Mouse (Mus musculus) heart, embryonic 15.5 days (tissue): ENCODE measurements around the gene A730009L09Rik. TPM values are rescaled to one million over a fixed set of nuclear protein-coding genes. Genes with fewer than 3 reads are reported as not detected.

Source experiments
- ATAC-seq: fragments of 200-750 bp; cut with Nextera tagmentation; replicated peaks from 2 replicates; pipeline ENCODE4 v1.8.0; 2017; ENCODE audit warnings: low read depth, moderate TSS enrichment; ENCODE audit not compliant: insufficient number of reproducible peaks, insufficient read depth, low FRiP score
- H3K27ac ChIP-seq: fragments of 300-500 bp; sonication (generic); 2 replicates; pipeline ENCODE4 v1.5.1; 2015; ENCODE audit warnings: mild to moderate bottlenecking, inconsistent platforms
- H3K27me3 ChIP-seq: fragments of 300-500 bp; sonication (generic); 2 replicates; pipeline ENCODE4 v1.6.1; 2015; ENCODE audit warnings: inconsistent platforms
- H3K36me3 ChIP-seq: fragments of 300-500 bp; sonication (generic); 2 replicates; pipeline ENCODE4 v1.6.1; 2015; ENCODE audit warnings: mild to moderate bottlenecking, inconsistent platforms
- H3K4me1 ChIP-seq: fragments of 300-500 bp; sonication (generic); replicated peaks from 2 replicates; pipeline ENCODE4 v1.6.1; 2015; ENCODE audit warnings: inconsistent platforms
- H3K4me2 ChIP-seq: fragments of 300-500 bp; sonication (generic); 2 replicates; pipeline ENCODE4 v1.6.1; 2015; ENCODE audit warnings: inconsistent platforms, mild to moderate bottlenecking, moderate library complexity
- H3K4me3 ChIP-seq: fragments of 300-500 bp; sonication (generic); 2 replicates; pipeline ENCODE4 v1.5.1; 2015; ENCODE audit warnings: mild to moderate bottlenecking, inconsistent platforms
- H3K9ac ChIP-seq: fragments of 300-500 bp; sonication (generic); 2 replicates; pipeline ENCODE4 v1.6.1; 2015; ENCODE audit warnings: mild to moderate bottlenecking, inconsistent platforms
- H3K9me3 ChIP-seq: fragments of 300-500 bp; sonication (generic); replicated peaks from 2 replicates; pipeline ENCODE4 v1.6.1; 2016; ENCODE audit warnings: inconsistent platforms
- WGBS: fragments of 180-500 bp; shearing (Covaris S2); methylation state at CpG from one replicate; pipeline ENCODE4 v1.1.7; 2015; ENCODE audit warnings: mixed read lengths; 5-methylcytosine and 5-hydroxymethylcytosine counted together
- polyA plus RNA-seq: library from polyadenylated mRNA; unstranded; fragments of >200 nt; fragmentation: Nextera tagmentation; extraction: Ambion mirVana; gene quantifications from 2 replicates; pipeline ENCODE4 v1.2.1, GENCODE M21; 2015

Gene A730009L09Rik
- polyA plus RNA-seq, 1 experiment from 2014 or later = not detected

GRCm38 (mm10) chr16:84507681-84508080 is 7.2 kb upstream of the A730009L09Rik start:
- ATAC-seq = no peak
- H3K27me3 ChIP-seq = no peaks in the 10 kb centered on the region
- 52% methylated on average over 4 of the region's 4 CpGs for WGBS
- H3K4me1 ChIP-seq = no peaks in the 10 kb centered on the region
- no peak overlapping the region for H3K4me3 ChIP-seq
- no peak overlapping the region for H3K4me2 ChIP-seq
- H3K36me3 ChIP-seq = no peaks in the 10 kb centered on the region
- H3K9ac ChIP-seq = no peak overlapping the region
- H3K27ac ChIP-seq = no peak overlapping the region
- H3K9me3 ChIP-seq = no peaks in the 10 kb centered on the region

GRCm38 (mm10) chr16:84521975-84522635 is 7.2 kb downstream of the A730009L09Rik start:
- Histone ChIP-seq H3K4me3 (no peak overlapping the region), H3K27ac (no peak overlapping the region), H3K36me3 (no peaks in the 10 kb centered on the region), H3K9me3 (no peaks in the 10 kb centered on the region), H3K4me1 (no peaks in the 10 kb centered on the region), H3K27me3 (no peaks in the 10 kb centered on the region), H3K4me2 (no peak overlapping the region), H3K9ac (no peak overlapping the region)
- 78% methylated on average over 11 of the region's 11 CpGs for WGBS
- ATAC-seq = no peak

DNA sequence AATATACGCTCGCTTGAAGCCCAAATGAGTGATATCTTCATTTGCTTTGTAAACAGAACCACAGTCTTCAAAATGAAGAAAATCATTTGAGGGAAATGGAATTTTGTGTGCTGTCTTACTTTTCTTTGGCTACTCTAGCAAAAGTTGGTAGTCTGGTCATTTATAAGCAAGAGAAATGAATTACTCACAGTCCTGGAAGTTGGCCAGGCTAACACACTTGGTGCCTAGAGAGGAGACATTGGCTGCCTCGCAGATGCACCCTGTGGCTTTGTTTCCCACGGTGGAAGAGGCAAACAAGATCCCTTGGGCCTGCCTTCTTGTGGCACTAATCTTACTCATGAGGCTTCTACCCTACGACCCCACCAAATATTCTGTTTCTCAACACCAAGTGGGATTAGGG is 8.1 kb downstream of the A730009L09Rik start:
- Histone ChIP-seq H3K4me2 (no peak overlapping the region), H3K9ac (no peak overlapping the region), H3K27ac (no peak overlapping the region), H3K9me3 (no peaks in the 10 kb centered on the region), H3K27me3 (no peaks in the 10 kb centered on the region), H3K36me3 (no peaks in the 10 kb centered on the region), H3K4me1 (no peaks in the 10 kb centered on the region), H3K4me3 (no peak overlapping the region)
- no peak for ATAC-seq
- WGBS = 71% methylated on average over 5 of the region's 5 CpGs

DNA sequence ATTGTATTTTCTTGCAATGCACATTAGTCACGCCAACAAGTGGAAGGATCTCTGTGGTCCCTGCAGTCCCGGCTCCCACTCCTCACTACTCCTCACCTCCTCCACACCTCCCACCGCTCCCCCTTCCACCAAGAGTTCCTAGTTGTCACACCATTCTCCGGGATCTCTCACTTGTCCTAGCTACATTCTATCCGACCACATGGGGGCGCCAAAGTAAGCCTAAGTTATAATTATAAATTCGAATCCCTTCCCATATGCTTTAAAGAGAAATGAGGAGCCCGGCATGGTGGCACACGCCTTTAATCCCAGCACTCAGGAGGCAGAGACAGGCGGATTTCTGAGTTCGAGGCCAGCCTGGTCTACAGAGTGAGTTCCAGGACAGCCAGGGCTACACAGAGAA is 12.5 kb downstream of the A730009L09Rik start:
- Histone ChIP-seq H3K4me3 (no peak overlapping the region), H3K4me1 (no peaks in the 10 kb centered on the region), H3K9ac (no peak overlapping the region), H3K9me3 (no peaks in the 10 kb centered on the region), H3K36me3 (no peaks in the 10 kb centered on the region), H3K4me2 (no peak overlapping the region), H3K27ac (no peak overlapping the region), H3K27me3 (no peaks in the 10 kb centered on the region)
- WGBS = 53% methylated on average over 11 of the region's 11 CpGs
- ATAC-seq = no peak

GRCm38 (mm10) chr16:84532803-84533202 is 17.9 kb downstream of the A730009L09Rik start:
- Histone ChIP-seq H3K4me1 (no peaks in the 10 kb centered on the region), H3K9ac (no peak overlapping the region), H3K36me3 (no peaks in the 10 kb centered on the region), H3K9me3 (no peaks in the 10 kb centered on the region), H3K4me3 (no peak overlapping the region), H3K4me2 (no peak overlapping the region), H3K27me3 (no peaks in the 10 kb centered on the region), H3K27ac (no peak overlapping the region)
- ATAC-seq = no peak
- 78% methylated on average over 3 of the region's 3 CpGs for WGBS

DNA sequence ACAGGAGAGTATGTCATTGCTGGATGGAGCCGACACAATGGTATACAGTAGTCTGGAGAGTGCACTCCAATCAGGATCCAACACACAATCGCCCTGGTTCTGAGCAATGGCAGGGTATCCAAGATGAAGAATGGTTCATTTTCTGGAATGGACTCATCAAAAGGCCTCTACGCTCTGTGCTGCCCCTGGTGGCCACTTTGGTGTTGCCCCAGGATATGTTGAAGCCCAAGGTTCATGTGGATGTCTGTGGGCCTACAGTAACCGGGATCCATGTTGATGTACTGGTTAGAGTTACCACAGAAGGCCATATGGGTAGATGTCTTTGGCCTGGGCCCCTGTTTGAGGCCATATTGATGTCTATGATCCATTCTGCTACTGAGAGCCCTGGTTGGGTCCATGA is 31.1 kb downstream of the A730009L09Rik start:
- Histone ChIP-seq H3K9ac (no peak overlapping the region), H3K36me3 (no peaks in the 10 kb centered on the region), H3K27ac (no peak overlapping the region), H3K4me1 (no peaks in the 10 kb centered on the region), H3K4me2 (no peak overlapping the region), H3K4me3 (no peak overlapping the region), H3K27me3 (no peaks in the 10 kb centered on the region), H3K9me3 (no peaks in the 10 kb centered on the region)
- whole genome bisulfite sequencing = 78% methylated on average over 4 of the region's 4 CpGs
- no peak for ATAC-seq

- H3K27ac ChIP-seq = no peak overlapping the region
Observed at GRCm38 (mm10) chr16:84549122-84549521, 34.2 kb downstream of the A730009L09Rik start.

GRCm38 (mm10) chr16:84550445-84550844 is 35.5 kb downstream of the A730009L09Rik start:
- no peaks in the 10 kb centered on the region for H3K9me3 ChIP-seq
- ATAC-seq = no peak
- no peaks in the 10 kb centered on the region for H3K27me3 ChIP-seq
- H3K4me2 ChIP-seq = no peak overlapping the region
- H3K4me3 ChIP-seq = no peak overlapping the region
- no peak overlapping the region for H3K27ac ChIP-seq
- no peak overlapping the region for H3K9ac ChIP-seq
- 77% methylated on average over 5 of the region's 5 CpGs for WGBS
- H3K36me3 ChIP-seq = no peaks in the 10 kb centered on the region
- no peaks in the 10 kb centered on the region for H3K4me1 ChIP-seq

More at GRCm38 (mm10) chr16:84549122-84549521, 34.2 kb downstream of the A730009L09Rik start:
- ATAC-seq = no peak
- 41% methylated on average over 9 of the region's 9 CpGs for WGBS
- H3K4me2 ChIP-seq = no peak overlapping the region
- H3K4me1 ChIP-seq = no peaks in the 10 kb centered on the region
- H3K9ac ChIP-seq = no peak overlapping the region
- no peaks in the 10 kb centered on the region for H3K27me3 ChIP-seq
- no peaks in the 10 kb centered on the region for H3K36me3 ChIP-seq
- no peaks in the 10 kb centered on the region for H3K9me3 ChIP-seq
- no peak overlapping the region for H3K4me3 ChIP-seq

DNA sequence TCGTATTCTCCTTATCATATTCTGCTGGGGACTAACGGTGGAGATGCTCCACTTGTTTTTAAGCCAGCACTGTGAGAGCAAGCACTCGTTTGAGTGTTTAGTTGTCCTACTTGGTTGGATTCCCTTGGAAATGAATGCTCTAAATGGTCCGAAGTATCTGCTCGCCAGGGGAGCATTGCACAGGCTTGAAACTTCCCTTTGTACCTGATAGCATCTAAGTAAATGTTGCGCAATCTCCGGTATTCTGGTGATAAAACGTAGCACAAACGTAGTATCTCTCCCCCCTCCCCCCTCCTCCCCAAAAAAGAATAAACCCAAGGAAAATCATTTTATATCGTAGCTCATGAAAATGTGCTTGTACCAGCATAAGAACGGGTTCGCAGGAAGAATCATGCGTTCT is 39.1 kb downstream of the A730009L09Rik start:
- no peak overlapping the region for H3K4me3 ChIP-seq

DNA sequence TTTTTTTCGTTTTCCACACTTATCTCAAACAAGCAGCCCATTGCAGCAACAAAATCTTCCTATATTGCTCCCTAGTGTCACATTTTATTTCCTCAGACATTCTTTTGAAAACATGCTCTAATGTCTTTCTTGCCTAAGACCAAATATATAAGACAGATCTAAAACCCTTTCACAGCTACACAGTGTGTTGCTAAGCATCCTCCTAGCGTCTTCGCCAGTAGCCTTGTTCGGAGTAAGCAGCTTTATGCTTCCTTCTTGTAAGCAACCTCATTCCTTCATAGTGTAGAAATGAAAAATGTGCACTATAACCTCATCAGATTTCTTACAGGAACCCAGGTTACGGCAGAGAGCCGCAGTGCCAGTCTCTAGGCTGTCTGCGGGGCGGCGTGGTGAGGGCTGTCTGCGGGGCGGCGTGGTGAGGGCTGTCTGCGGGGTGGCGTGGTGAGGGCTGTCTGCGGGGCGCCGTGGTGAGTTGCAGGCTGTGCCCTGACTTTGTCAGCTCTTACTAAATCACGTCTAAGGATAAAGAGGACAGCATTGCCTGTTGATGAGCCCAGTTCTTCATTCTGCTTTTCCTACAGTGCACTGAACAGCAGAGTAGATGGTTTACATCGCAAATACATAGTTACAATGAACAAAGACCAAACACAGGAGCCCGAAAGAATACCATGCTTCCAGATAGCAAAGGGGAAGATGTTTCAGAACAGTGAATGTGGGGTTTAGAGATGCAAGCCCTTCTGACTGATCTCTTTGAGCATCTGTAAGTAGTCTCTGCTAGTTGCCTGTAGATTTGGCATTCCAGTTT is 43.4 kb downstream of the A730009L09Rik start:
- 52% methylated on average over 20 of the region's 20 CpGs for WGBS
- Histone ChIP-seq H3K4me1 (no peaks in the 10 kb centered on the region), H3K9ac (no peak overlapping the region), H3K27ac (no peak overlapping the region), H3K36me3 (no peaks in the 10 kb centered on the region), H3K4me3 (no peak overlapping the region), H3K4me2 (peak overlapping the region; percentile 24), H3K27me3 (no peaks in the 10 kb centered on the region), H3K9me3 (no peaks in the 10 kb centered on the region)
- no peak for ATAC-seq

More for the DNA sequence above, 39.1 kb downstream of the A730009L09Rik start:
- Histone ChIP-seq H3K36me3 (no peaks in the 10 kb centered on the region), H3K9me3 (no peaks in the 10 kb centered on the region), H3K4me2 (peak overlapping the region; percentile 45; the same call in 1 of the 2 replicates), H3K9ac (no peak overlapping the region), H3K4me1 (no peaks in the 10 kb centered on the region), H3K27ac (no peak overlapping the region), H3K27me3 (no peaks in the 10 kb centered on the region)
- no peak for ATAC-seq
- 64% methylated on average over 13 of the region's 13 CpGs for WGBS

DNA sequence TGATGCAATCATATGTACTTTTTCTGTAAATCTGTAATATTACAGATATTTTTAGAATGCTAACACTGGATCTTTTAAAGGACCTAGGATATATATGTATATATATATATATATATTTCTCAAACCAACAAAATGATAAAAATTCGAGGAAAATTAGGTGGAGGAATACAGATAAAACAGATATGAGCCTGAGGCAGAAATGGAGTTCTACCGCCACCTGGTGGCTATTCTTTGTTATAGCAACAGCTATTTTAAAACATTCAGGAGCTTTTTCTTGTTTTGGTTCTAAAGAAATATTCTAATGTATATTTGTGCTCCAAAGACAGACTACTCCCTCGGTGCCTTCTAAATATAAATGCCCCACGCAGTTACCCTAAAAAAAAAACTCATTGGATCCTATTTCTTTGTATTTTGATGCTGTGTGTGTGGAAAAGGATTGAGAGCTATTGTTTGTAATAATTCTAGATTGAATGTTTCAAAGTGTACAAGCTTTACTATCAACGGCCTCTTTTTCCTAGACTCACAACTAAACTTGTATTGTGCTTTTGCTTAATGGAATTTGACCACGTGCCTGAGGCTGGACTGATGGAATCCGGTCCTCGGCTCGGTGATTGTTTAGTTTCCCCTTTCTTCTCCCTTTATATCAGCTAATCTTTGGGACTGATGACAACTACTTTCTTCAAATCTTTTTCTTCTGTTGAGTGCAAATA is 44.8 kb downstream of the A730009L09Rik start:
- no peaks in the 10 kb centered on the region for H3K9me3 ChIP-seq
- no peaks in the 10 kb centered on the region for H3K4me1 ChIP-seq
- 24% methylated on average over 9 of the region's 9 CpGs for WGBS
- no peak overlapping the region for H3K4me3 ChIP-seq
- 0 out of 2 replicates have a peak overlapping the region, but pooled peaks have one; percentile 18 for H3K4me2 ChIP-seq
- H3K27me3 ChIP-seq = no peaks in the 10 kb centered on the region
- no peak overlapping the region for H3K9ac ChIP-seq
- H3K27ac ChIP-seq = no peak overlapping the region
- no peak for ATAC-seq
- H3K36me3 ChIP-seq = no peaks in the 10 kb centered on the region
